Mouse (Mus musculus) forebrain, embryonic 16.5 days (tissue): Measurements from ENCODE around the gene Lig4. TPM values are rescaled to one million over a fixed set of nuclear protein-coding genes. Genes with fewer than 3 reads are reported as not detected.

Experiments used
- ATAC-seq: fragments of 200-750 bp; cut with Nextera tagmentation; 2 replicates; pipeline ENCODE4 v1.8.0; 2017; ENCODE audit warnings: mild to moderate bottlenecking, moderate library complexity
- H3K27ac ChIP-seq: fragments of 300-500 bp; sonication (generic); 2 replicates; pipeline ENCODE4 v1.5.1; 2014; ENCODE audit warnings: low read length, control low read depth
- H3K27me3 ChIP-seq: fragments of 300-500 bp; sonication (generic); replicated peaks from 2 replicates; pipeline ENCODE4 v1.6.1; 2014; ENCODE audit warnings: low read length; ENCODE audit not compliant: control insufficient read depth, insufficient read depth
- H3K36me3 ChIP-seq: fragments of 300-500 bp; sonication (generic); 2 replicates; pipeline ENCODE4 v1.6.1; 2014; ENCODE audit not compliant: control insufficient read depth, insufficient read depth
- H3K4me1 ChIP-seq: fragments of 300-500 bp; sonication (generic); replicated peaks from 2 replicates; pipeline ENCODE4 v1.6.1; 2014; ENCODE audit warnings: low read length; ENCODE audit not compliant: control insufficient read depth, insufficient read depth
- H3K4me2 ChIP-seq: fragments of 300-500 bp; sonication (generic); 2 replicates; pipeline ENCODE4 v1.6.1; 2014; ENCODE audit warnings: mild to moderate bottlenecking, low read length, control low read depth
- H3K4me3 ChIP-seq: fragments of 300-500 bp; sonication (generic); replicated peaks from 2 replicates; pipeline ENCODE4 v1.5.1; 2014; ENCODE audit warnings: mild to moderate bottlenecking, low read length, control low read depth
- H3K9ac ChIP-seq: fragments of 300-500 bp; sonication (generic); replicated peaks from 2 replicates; pipeline ENCODE4 v1.6.1; 2014; ENCODE audit warnings: low read depth, low read length, control low read depth
- H3K9me3 ChIP-seq: fragments of 300-500 bp; sonication (generic); 2 replicates; pipeline ENCODE4 v1.6.1; 2016; ENCODE audit warnings: low read length; ENCODE audit not compliant: control insufficient read depth
- WGBS: fragments of 180-500 bp; shearing (Covaris S2); extraction: QIAGEN DNeasy Blood & Tissue Kit; methylation state at CpG from one replicate; pipeline ENCODE4 v1.1.7; 2014; 5-methylcytosine and 5-hydroxymethylcytosine counted together
- polyA plus RNA-seq: library from polyadenylated mRNA; unstranded; fragments of >200 nt; fragmentation: Nextera tagmentation; extraction: Ambion mirVana; gene quantifications from 2 replicates; pipeline ENCODE4 v1.2.1, GENCODE M21; 2015

Lig4 gene
- polyA plus RNA-seq, 1 experiment from 2014 or later: 11.7 TPM

GRCm38 (mm10) chr8:9934891-9935565 lies 42.5 kb downstream of the Lig4 start:
- no peaks in the 10 kb centered on the region for H3K36me3 ChIP-seq
- no peak overlapping the region for H3K27ac ChIP-seq
- H3K4me2 ChIP-seq: no peak overlapping the region
- WGBS: 36% methylated on average over 10 of the region's 10 CpGs
- peaks cover 9% of the 10 kb centered on the region for H3K4me1 ChIP-seq
- ATAC-seq: peak; percentile 53
- no peaks in the 10 kb centered on the region for H3K27me3 ChIP-seq
- no peak overlapping the region for H3K4me3 ChIP-seq
- no peak overlapping the region for H3K9ac ChIP-seq
- H3K9me3 ChIP-seq: no peaks in the 10 kb centered on the region

GRCm38 (mm10) chr8:9932711-9933110 lies 44.8 kb downstream of the Lig4 start:
- Histone ChIP-seq H3K4me2 (no peak overlapping the region), H3K27me3 (no peaks in the 10 kb centered on the region), H3K4me1 (peaks cover 11% of the 10 kb centered on the region), H3K36me3 (no peaks in the 10 kb centered on the region), H3K9ac (no peak overlapping the region), H3K4me3 (no peak overlapping the region), H3K9me3 (no peaks in the 10 kb centered on the region), H3K27ac (no peak overlapping the region)
- ATAC-seq: no peak

- 49% methylated on average over 14 of the region's 14 CpGs for WGBS
- no peaks in the 10 kb centered on the region for H3K9me3 ChIP-seq
- H3K4me2 ChIP-seq: no peak overlapping the region; the same call in 1 of the 2 replicates
- H3K4me3 ChIP-seq: no peak overlapping the region
- no peak overlapping the region for H3K9ac ChIP-seq
- H3K36me3 ChIP-seq: no peaks in the 10 kb centered on the region
- no peak overlapping the region for H3K27ac ChIP-seq
- ATAC-seq: peak; percentile 91
- H3K4me1 ChIP-seq: peaks cover 11% of the 10 kb centered on the region
- H3K27me3 ChIP-seq: no peaks in the 10 kb centered on the region
Observed at GRCm38 (mm10) chr8:9929746-9930445, 47.6 kb downstream of the Lig4 start.

Other genes with a start within 250 kb of the Lig4 start
- 13.8 and 17.6 TPM in 2 replicates for gene Fam155a, start 206.5 kb downstream of the Lig4 start, polyA plus RNA-seq
- gene Gm10217, start 113.4 kb downstream of the Lig4 start, polyA plus RNA-seq: not detected in 2 replicates
- 15.2 and 18.3 TPM in 2 replicates for gene Abhd13, start within 50 bp of the Lig4 start, polyA plus RNA-seq
- 0.43 TPM in 1 of 2 replicates, not detected in the other for gene Tnfsf13b, start 28.8 kb upstream of the Lig4 start, polyA plus RNA-seq
- gene Myo16, start 176.2 kb upstream of the Lig4 start, polyA plus RNA-seq: 3.4 and 5.8 TPM in 2 replicates